Mouse (Mus musculus) erythroblast, embryonic 14.5 days (primary cell): ENCODE data around the gene Naa10. TPM values are rescaled to one million over a fixed set of nuclear protein-coding genes. Genes with fewer than 3 reads are reported as not detected.

Experiments used
- H3K27me3 ChIP-seq: 2 replicates; pipeline ENCODE4 v1.6.1; 2012; ENCODE audit warnings: inconsistent platforms; ENCODE audit not compliant: control insufficient read depth
- H3K36me3 ChIP-seq: 2 replicates; pipeline ENCODE4 v1.6.1; 2012; ENCODE audit warnings: mild to moderate bottlenecking, inconsistent platforms; ENCODE audit not compliant: control insufficient read depth
- H3K4me1 ChIP-seq: 2 replicates; pipeline ENCODE4 v1.6.1; 2012; ENCODE audit warnings: inconsistent platforms; ENCODE audit not compliant: control insufficient read depth
- H3K4me3 ChIP-seq: replicated peaks from 2 replicates; pipeline ENCODE3; 2012; ENCODE audit warnings: moderate library complexity, mild to moderate bottlenecking, inconsistent platforms
- H3K9me3 ChIP-seq: 2 replicates; pipeline ENCODE4 v1.6.1; 2012; ENCODE audit warnings: low read length, inconsistent platforms, mixed read lengths; ENCODE audit not compliant: control insufficient read depth
- GATA1 ChIP-seq: IDR thresholded peaks from 2 replicates; pipeline ENCODE4 v1.6.1; 2012; ENCODE audit warnings: low read length, inconsistent platforms, mixed read lengths
- TAL1 ChIP-seq: IDR thresholded peaks from 3 replicates; pipeline ENCODE4 v1.6.1; 2012; ENCODE audit warnings: low read length, inconsistent platforms, mixed read lengths
- polyA plus RNA-seq: library from polyadenylated mRNA; stranded (reverse); fragments of >175 nt; gene quantifications from 2 replicates; pipeline ENCODE4 v1.2.3, GENCODE M21; 2012

Naa10 gene
- polyA plus RNA-seq, result 17.2 and 21.3 TPM in 2 replicates

DNA sequence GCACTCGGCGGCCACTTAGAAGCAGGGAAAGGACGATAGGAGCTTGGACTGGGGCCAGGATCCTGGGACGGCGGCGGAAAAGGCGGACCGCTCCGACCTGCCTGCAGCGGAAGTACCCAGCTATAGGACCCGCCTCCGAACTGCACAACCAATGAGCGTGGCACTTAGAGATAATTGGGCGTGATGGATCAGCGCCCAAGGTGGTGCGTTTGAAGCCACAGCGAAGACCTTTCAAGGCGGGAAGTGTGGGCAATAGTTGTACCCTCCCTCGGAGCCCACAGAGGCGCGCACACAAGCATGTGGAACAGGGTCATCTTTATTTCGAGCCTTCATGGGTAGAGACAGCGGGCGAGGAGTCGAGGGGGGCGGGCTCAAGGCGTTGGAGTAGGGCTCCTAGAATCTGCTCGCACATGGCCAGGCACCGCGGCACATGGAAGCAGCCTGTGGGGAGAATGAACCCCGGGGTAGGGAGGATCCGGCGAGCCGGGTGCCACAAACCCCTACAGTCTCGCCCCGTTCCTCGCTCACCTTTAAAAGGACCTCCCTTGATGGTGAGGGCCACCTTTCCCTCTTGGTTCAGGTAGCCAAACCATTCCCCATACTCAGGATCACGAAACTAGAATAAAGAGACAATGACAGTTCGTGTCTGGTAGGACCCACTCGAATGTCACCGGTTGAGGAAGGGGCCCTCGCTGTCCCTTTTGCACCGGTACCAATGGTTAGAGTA lies at the start of gene Naa10, which contains the start of gene Arhgap4:
Naa10 (minus strand) TSS at position 122 of the 727 bp plus-strand sequence.
Arhgap4 (minus strand) TSS at position 48 of the 727 bp plus-strand sequence.
- Histone ChIP-seq H3K36me3 (peaks cover 32% of the 10 kb centered on the region), H3K9me3 (peaks cover 8% of the 10 kb centered on the region; the same call in 1 of the 2 replicates)
- TF ChIP-seq GATA1 (no peak), TAL1 (no peak)

DNA sequence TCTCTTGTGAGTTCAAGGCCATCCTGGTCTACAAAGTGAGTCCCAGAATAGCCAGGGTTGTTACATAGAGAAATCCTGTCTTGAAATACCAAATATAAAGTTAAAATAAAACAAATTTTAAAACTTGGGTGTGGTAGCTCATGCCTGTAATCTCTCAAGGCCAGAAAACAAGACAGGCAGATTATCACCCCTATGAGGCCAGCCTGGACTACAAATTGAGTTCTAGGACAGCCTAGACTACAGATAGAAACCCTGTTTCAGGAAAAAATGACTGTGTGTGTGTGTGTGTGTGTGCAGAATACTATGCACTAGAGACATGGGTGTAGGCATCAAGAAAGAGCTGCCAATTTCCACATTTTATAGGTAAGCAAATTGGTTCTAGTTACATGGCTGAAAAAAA lies 49.0 kb upstream of the Naa10 start:
- Histone ChIP-seq H3K27me3 (peaks cover 11% of the 10 kb centered on the region), H3K4me1 (peaks cover 55% of the 10 kb centered on the region), H3K4me3 (peak overlapping the region; percentile 35), H3K36me3 (no peaks in the 10 kb centered on the region), H3K9me3 (peaks cover 17% of the 10 kb centered on the region)
- TF ChIP-seq GATA1, result 0 out of 2 replicates have a peak, but pooled peaks have one; percentile 41
- peak; percentile 41; the same call in 2 of the 3 replicates for TF ChIP-seq TAL1

More for the DNA sequence above, at the start of gene Naa10, which contains the start of gene Arhgap4:
- Histone ChIP-seq H3K27me3 (peaks cover 4% of the 10 kb centered on the region; the same call in 1 of the 2 replicates), H3K4me3 (peak within 1 kb of the TSS; percentile 83), H3K4me1 (peaks cover 29% of the 10 kb centered on the region)

DNA sequence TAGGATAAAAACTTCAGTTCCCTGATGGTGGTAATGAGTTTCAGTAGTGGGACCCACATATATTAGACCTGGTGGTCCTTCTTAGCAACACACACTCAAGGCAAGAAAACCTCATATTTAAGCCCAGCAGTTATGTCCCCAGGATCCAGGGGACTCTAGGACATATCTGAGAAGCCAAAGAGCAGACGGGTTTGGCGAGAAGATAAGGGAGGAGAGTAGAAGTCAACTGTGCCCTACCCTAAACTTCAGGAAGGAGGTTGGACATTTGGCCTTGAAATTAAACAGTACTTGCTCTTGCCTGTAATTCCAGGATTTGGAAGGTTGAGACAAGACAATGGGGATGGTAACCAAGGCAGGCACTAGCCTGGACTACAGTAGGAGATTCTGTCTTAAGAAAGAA lies 48.0 kb upstream of the Naa10 start:
- H3K27me3 ChIP-seq, result peaks cover 13% of the 10 kb centered on the region
- peak overlapping the region; percentile 35 for H3K4me3 ChIP-seq
- H3K4me1 ChIP-seq, result peaks cover 56% of the 10 kb centered on the region
- peaks cover under 1% of the 10 kb centered on the region for H3K36me3 ChIP-seq
- H3K9me3 ChIP-seq, result peaks cover 19% of the 10 kb centered on the region
- TF ChIP-seq GATA1 (peak; percentile 80), TAL1 (peak; percentile 49)

DNA sequence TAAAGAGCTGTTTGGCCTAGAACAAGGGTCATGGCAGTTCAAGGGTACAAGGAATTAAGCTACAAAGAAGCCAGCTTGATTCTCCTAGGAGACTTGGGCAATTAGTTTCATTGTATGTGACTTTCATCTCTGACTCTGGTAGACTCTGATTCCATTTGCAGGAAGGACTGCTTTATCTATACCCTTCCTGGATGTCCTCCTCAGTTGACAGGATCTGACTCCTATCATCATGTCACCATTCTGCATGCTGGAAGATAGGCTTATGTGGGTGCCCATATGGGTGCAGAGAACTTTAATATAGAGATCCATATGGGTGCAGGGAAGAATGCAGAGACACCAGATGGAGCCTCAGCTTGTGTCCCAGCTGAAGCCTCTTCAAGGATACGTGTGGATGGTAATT lies 47.4 kb upstream of the Naa10 start:
- TF ChIP-seq GATA1 (no peak), TAL1 (no peak)
- peaks cover 13% of the 10 kb centered on the region for H3K27me3 ChIP-seq
- peak overlapping the region; percentile 35 for H3K4me3 ChIP-seq
- H3K4me1 ChIP-seq, result peaks cover 60% of the 10 kb centered on the region
- peaks cover 7% of the 10 kb centered on the region for H3K36me3 ChIP-seq
- peaks cover 19% of the 10 kb centered on the region for H3K9me3 ChIP-seq

DNA sequence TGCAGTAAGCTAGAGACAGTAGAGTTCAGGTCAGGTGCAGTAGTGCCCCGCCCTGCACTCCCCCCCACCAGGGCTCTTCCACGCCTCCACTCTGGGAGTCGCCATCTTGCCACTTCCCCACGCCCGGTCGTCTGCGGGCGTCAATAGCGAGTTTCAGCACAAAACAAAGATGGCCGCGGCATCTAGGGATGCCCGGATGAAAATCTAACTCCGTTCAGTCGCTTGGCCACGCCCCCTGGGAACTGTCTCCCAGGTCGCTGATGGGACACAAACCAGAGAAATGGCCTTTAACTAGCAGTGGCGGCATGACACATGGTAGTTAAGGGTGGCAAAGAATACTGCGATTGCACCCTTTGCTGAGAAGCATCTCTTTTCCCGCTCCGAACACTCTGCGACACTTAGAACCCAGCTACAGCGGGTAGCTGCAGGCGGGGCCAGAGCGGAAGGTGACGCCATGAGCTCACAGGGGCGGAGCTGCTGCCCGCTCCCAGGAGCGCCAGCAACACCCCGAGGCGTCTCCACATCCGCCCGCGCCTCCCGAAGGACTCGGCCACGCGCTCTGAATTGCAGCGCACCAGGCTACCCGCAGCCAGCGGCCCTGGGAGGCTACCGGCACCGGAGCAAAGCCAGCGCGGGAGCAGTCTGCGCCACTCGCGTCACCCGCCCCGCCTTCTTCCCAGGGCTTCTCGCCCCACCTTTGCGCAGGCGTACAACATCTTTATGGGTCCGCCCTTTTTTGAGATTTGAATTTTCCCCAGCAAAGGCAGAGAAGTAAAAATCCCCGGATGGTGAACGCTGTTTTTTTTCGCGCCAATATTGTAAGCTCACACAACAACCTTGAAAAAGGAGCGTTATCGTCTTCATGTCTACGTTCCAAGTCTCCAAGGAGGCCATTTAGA lies 45.7 kb upstream of the Naa10 start:
- Histone ChIP-seq H3K9me3 (peaks cover 19% of the 10 kb centered on the region), H3K4me3 (peak overlapping the region; percentile 78), H3K4me1 (peaks cover 67% of the 10 kb centered on the region), H3K27me3 (peaks cover 13% of the 10 kb centered on the region), H3K36me3 (peaks cover 24% of the 10 kb centered on the region)
- TF ChIP-seq GATA1 (no peak), TAL1 (no peak)

DNA sequence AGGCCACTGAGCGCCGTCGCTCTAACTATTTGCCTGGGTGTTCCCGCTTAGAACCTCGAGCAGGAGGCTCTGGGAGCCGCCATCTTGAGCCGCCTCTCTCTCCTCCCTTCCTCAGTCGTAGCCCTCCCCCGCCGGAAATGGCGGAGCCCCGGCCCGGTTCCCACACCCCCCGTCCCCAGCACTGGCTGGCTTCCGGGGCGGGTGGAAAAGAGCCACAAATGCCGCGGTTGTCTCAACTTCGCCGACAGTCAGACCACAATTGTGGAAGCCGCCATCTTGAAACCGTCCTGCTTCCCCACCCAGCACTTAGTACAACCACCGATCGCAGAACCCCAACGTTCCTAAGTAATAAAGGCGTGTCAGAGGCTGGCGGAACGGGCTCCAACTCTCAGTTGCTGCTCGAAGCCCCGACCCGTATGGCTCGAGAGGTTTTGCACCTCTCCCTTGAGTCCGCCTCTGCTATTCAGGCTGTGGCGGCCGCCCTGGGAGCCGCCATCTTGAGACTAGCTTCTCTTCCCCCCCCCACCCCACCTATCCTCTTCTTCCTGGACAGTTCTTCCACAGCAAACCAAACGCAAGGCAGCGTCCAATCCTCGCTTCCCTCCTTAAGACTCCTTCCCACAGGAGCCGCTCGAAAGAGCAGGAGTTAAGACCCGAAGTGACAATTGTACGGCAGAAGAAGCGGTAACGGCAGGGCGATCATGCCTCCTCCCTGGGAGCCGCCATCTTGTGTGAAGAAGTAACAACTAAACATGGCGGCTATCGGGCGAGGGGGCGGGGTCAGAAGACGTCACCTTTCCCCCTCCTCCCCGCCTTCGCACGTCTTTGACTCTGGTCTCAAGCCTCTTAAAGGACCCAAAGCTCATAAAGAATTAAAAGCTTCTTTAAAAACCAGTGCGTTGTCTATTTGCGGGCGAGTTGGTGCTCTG lies 44.8 kb upstream of the Naa10 start, which contains the start of gene Hcfc1:
Hcfc1 (minus strand) TSS at position 110 of the 929 bp plus-strand sequence.
- Histone ChIP-seq H3K9me3 (peaks cover 19% of the 10 kb centered on the region), H3K4me1 (peaks cover 67% of the 10 kb centered on the region), H3K36me3 (peaks cover 33% of the 10 kb centered on the region), H3K4me3 (peak within 1 kb of the TSS; percentile 78), H3K27me3 (peaks cover 13% of the 10 kb centered on the region)
- TF ChIP-seq TAL1 (no peak), GATA1 (no peak)

DNA sequence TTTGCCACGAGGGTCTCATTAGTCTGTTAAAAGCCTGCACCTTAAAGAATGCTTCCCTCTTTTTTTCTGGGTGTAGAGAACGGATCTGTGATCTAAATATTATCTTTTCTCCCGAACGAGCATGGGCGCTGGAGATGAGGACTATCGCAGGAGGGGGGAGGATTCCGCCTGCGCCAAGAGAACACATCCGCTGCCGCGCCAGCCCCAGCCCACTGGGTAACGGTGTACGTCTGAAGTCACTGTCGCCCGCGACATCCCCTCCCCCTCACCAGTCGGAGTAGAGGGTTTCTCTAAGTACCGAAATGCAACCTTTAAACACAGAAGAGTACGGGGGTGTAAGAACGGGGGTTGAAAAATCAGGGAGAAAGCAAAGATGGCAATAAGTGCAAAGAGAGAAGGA lies 43.6 kb upstream of the Naa10 start:
- H3K4me3 ChIP-seq, result peak overlapping the region; percentile 78
- no peak for TF ChIP-seq TAL1
- TF ChIP-seq GATA1, result no peak
- H3K36me3 ChIP-seq, result peaks cover 45% of the 10 kb centered on the region
- peaks cover 19% of the 10 kb centered on the region for H3K9me3 ChIP-seq
- peaks cover 65% of the 10 kb centered on the region for H3K4me1 ChIP-seq
- H3K27me3 ChIP-seq, result peaks cover 13% of the 10 kb centered on the region

DNA sequence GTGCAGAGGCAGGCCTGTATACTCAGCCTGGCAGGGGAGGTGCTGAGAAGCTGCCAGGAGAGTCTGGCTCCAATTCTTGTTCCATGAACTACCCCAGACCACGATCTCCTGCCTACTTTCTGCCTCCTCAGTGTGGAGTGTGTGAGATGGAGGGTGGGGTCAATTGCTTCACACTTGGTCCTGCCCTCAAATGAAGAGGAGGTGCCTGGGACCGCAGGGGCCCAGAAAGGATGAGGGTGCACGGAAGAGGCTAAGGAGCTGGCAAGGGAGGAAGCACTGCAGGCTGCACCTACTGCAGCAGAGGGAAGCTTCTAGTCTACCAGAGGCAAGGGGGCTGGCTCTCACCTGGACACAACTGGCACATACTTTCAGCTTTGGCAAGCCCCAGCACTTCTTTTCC lies 42.6 kb upstream of the Naa10 start:
- H3K4me3 ChIP-seq, result peak overlapping the region; percentile 78
- H3K27me3 ChIP-seq, result peaks cover 13% of the 10 kb centered on the region
- H3K36me3 ChIP-seq, result peaks cover 55% of the 10 kb centered on the region
- peaks cover 19% of the 10 kb centered on the region for H3K9me3 ChIP-seq
- peaks cover 57% of the 10 kb centered on the region for H3K4me1 ChIP-seq
- TF ChIP-seq TAL1, result no peak
- TF ChIP-seq GATA1, result no peak
